Comparison of ENCODE assay signal across 24 mouse cellular contexts in genomic region chr11:97175499-97175898, GRCm38 (mm10). TPM values are rescaled to one million over a fixed set of nuclear protein-coding genes. Genes with fewer than 3 reads are reported as not detected.
DNase-seq lines count a peak whose midpoint lies in the region; ATAC-seq and TF ChIP-seq lines count a peak whose summit lies in the region.
"Had no signal": no experiment of that assay in that cellular context is flagged by ENCODE, and none has a peak within 500 bp of the region (broad histone marks: within the 10 kb centered on the region; RNA-seq: fewer than 3 reads in every experiment).

No protein-coding gene starts in this region.

- H3K4me3 ChIP-seq in cerebellum, adult 2 months (replicated peaks; ENCODE audit: insufficient read depth, low read depth, low read length) = no peak overlapping the region
- H3K4me3 ChIP-seq in kidney, adult 2 months (ENCODE audit: insufficient read depth, low read depth, low read length) = no peak overlapping the region
- H3K4me3 ChIP-seq in liver, postnatal 0 days (ENCODE audit: low read depth, low read length) = no peak overlapping the region
- H3K4me3 ChIP-seq in liver, embryonic 11.5 days (ENCODE audit: low read depth, low read length) = no peak overlapping the region
- H3K4me3 ChIP-seq: forebrain, embryonic 10.5 days; heart, embryonic 13.5 days; limb, embryonic 15.5 days; neural tube, embryonic 15.5 days had no signal

- 0 out of 2 replicates have a peak overlapping the region, but pooled peaks have one; percentile 7 for H3K27ac ChIP-seq in cerebellum, adult 2 months (ENCODE audit: insufficient read depth, low read length)
- H3K27ac ChIP-seq in kidney, adult 2 months (ENCODE audit: insufficient read depth, low read depth, low read length) = no peak overlapping the region
- H3K27ac ChIP-seq in liver, postnatal 0 days (ENCODE audit: low read depth) = no peak overlapping the region
- no peak overlapping the region for H3K27ac ChIP-seq in liver, embryonic 11.5 days (ENCODE audit: low read depth, low read length)
- H3K27ac ChIP-seq: forebrain, embryonic 10.5 days; heart, embryonic 13.5 days; hindbrain, embryonic 14.5 days; limb, embryonic 15.5 days; neural tube, embryonic 15.5 days had no signal

- peaks cover 9% of the 10 kb centered on the region for H3K36me3 ChIP-seq in kidney, adult 2 months (ENCODE audit: control insufficient read depth, insufficient read depth, low read length)
- peaks cover 96% of the 10 kb centered on the region for H3K36me3 ChIP-seq in liver, postnatal 0 days (replicated peaks; ENCODE audit: insufficient read depth, low read length)
- H3K36me3 ChIP-seq in liver, embryonic 11.5 days (ENCODE audit: control insufficient read depth, insufficient read depth, low read length) = peaks cover 81% of the 10 kb centered on the region

- no peak overlapping the region for H3K4me2 ChIP-seq in liver, postnatal 0 days (ENCODE audit: low read depth, low read length)
- H3K4me2 ChIP-seq in liver, embryonic 11.5 days = no peak overlapping the region
- H3K4me2 ChIP-seq: heart, embryonic 13.5 days; hindbrain, embryonic 14.5 days; limb, embryonic 15.5 days; neural tube, embryonic 15.5 days had no signal

- no peaks in the 10 kb centered on the region for H3K27me3 ChIP-seq in cerebellum, adult 2 months (ENCODE audit: control insufficient read depth, insufficient read depth, low read length)
- H3K27me3 ChIP-seq in kidney, adult 2 months (replicated peaks; ENCODE audit: control insufficient read depth, insufficient read depth, low read length) = no peaks in the 10 kb centered on the region
- H3K27me3 ChIP-seq in liver, postnatal 0 days (ENCODE audit: insufficient read depth, low read length) = no peaks in the 10 kb centered on the region
- H3K27me3 ChIP-seq in liver, embryonic 11.5 days (replicated peaks; ENCODE audit: control insufficient read depth, insufficient read depth, low read length) = no peaks in the 10 kb centered on the region
- H3K27me3 ChIP-seq: heart, embryonic 13.5 days; limb, embryonic 15.5 days; neural tube, embryonic 15.5 days had no signal

- no peak overlapping the region for H3K9ac ChIP-seq in liver, postnatal 0 days (replicated peaks)
- no peak overlapping the region for H3K9ac ChIP-seq in liver, embryonic 11.5 days (ENCODE audit: low read depth, low read length)
- H3K9ac ChIP-seq: forebrain, postnatal 0 days; heart, embryonic 13.5 days; hindbrain, embryonic 14.5 days; limb, embryonic 15.5 days; neural tube, embryonic 15.5 days had no signal

- no peaks in the 10 kb centered on the region for H3K9me3 ChIP-seq in liver, postnatal 0 days (ENCODE audit: low read length)
- H3K9me3 ChIP-seq in liver, embryonic 11.5 days (ENCODE audit: control insufficient read depth, low read length) = no peaks in the 10 kb centered on the region
- H3K9me3 ChIP-seq: forebrain, embryonic 10.5 days; G1E; heart, embryonic 13.5 days; limb, embryonic 15.5 days; neural tube, embryonic 15.5 days had no signal

- TF ChIP-seq CTCF in cerebellum, adult 2 months (IDR thresholded peaks at IDR 0.05; ENCODE audit: borderline replicate concordance, insufficient read depth, low read depth, low read length) = peak; percentile 33; the same call in 1 of the 2 replicates
- TF ChIP-seq CTCF in kidney, adult 2 months (conservative IDR thresholded peaks at IDR 0.05; ENCODE audit: insufficient read depth, insufficient read length, low read depth, low read length) = peak; percentile 16; the same call in 1 of the 2 replicates
- TF ChIP-seq CTCF in liver, postnatal 0 days (IDR thresholded peaks at IDR 0.05; ENCODE audit: low read depth) = 0 out of 2 replicates have a peak, but pooled peaks have one; percentile 3

- peaks cover 9% of the 10 kb centered on the region for H3K4me1 ChIP-seq in cerebellum, adult 2 months (ENCODE audit: control insufficient read depth, insufficient read depth, low read length)
- H3K4me1 ChIP-seq in kidney, adult 2 months (ENCODE audit: control insufficient read depth, insufficient read depth, low read length) = no peaks in the 10 kb centered on the region
- H3K4me1 ChIP-seq in liver, postnatal 0 days (ENCODE audit: insufficient read depth) = 0 out of 2 replicates have a peak, but pooled peaks cover 2% of the 10 kb centered on the region
- H3K4me1 ChIP-seq in liver, embryonic 11.5 days (replicated peaks; ENCODE audit: control insufficient read depth, insufficient read depth, low read length) = no peaks in the 10 kb centered on the region
- H3K4me1 ChIP-seq: forebrain, embryonic 10.5 days; limb, embryonic 15.5 days; neural tube, embryonic 15.5 days had no signal

- no peak for TF ChIP-seq EP300 in liver, postnatal 0 days (IDR thresholded peaks at IDR 0.05; ENCODE audit: low read depth)

- ATAC-seq in liver, postnatal 0 days = no peak
- no peak for ATAC-seq in liver, embryonic 11.5 days (replicated peaks; ENCODE audit: low FRiP score)
- ATAC-seq: activated CD4-positive, CD25-positive, alpha-beta regulatory T cell, adult 4 months; forebrain, postnatal 0 days; midbrain, embryonic 16.5 days had no signal

- TF ChIP-seq POLR2A in cerebellum, adult 2 months (IDR thresholded peaks at IDR 0.05; ENCODE audit: borderline replicate concordance, insufficient read depth, low read length) = no peak
- TF ChIP-seq POLR2A in kidney, adult 2 months (IDR thresholded peaks at IDR 0.05; ENCODE audit: low read depth, low read length) = no peak

- 50% methylated on average over 7 of the region's 7 CpGs for WGBS in cerebellum, adult 2 months
- 89% methylated on average over 7 of the region's 7 CpGs for WGBS in kidney, adult 2 months
- WGBS in liver, postnatal 0 days (ENCODE audit: insufficient replicate concordance) = 92% methylated on average over 7 of the region's 7 CpGs
- WGBS in liver, embryonic 11.5 days = 93% methylated on average over 7 of the region's 7 CpGs

- peak; percentile 63 to 74 for DNase-seq in cerebellum, adult 2 months
- no peak for DNase-seq in cerebellum, postnatal 14 days
- no peak for DNase-seq in kidney, adult 2 months
- no peak for DNase-seq in kidney, adult 18-20 months
- no peak for DNase-seq in liver, postnatal 0 days
- DNase-seq in liver, embryonic 11.5 days (ENCODE audit: low spot score) = no peak
- peak; percentile 65 for DNase-seq in telencephalon, adult 2 months (ENCODE audit: low read depth, low spot score)
- DNase-seq in thymus, postnatal 0 days (ENCODE audit: low spot score) = no peak
- DNase-seq: adrenal gland, postnatal 10 days; cerebellum, adult 11-12 months; forebrain, postnatal 0 days; gastrocnemius, postnatal 10 days; heart, adult 18-20 months; kidney, postnatal 36 days; lung, adult 2 months; lung, postnatal 36 days had no signal

RNA-seq across cellular contexts. Expression of gene Kpnb1, which starts 12.2 kb away (rescaled TPM):
- polyA plus RNA-seq in cerebellum, adult 2 months (2012; rRNA removed) = 82.0 and 83.9 TPM in 2 replicates
- polyA plus RNA-seq in kidney, adult 2 months (2012; rRNA removed) = 22.3 and 25.6 TPM in 2 replicates
- 12.1 and 12.3 TPM in 2 replicates for polyA plus RNA-seq in liver, postnatal 0 days (2015; fragmentation: Nextera tagmentation; extraction: Ambion mirVana)
- 78.9 and 84.4 TPM in 2 replicates for polyA plus RNA-seq in liver, embryonic 11.5 days (2014; fragmentation: Nextera tagmentation; extraction: Ambion mirVana)
- 37.0 and 39.8 TPM in 2 replicates for polyA plus RNA-seq in thymus, postnatal 0 days (2015; fragmentation: Nextera tagmentation; extraction: Ambion mirVana)

RNA-seq across cellular contexts. Expression of gene Tbkbp1, which starts 24.2 kb away (rescaled TPM):
- 94.3 and 97.7 TPM in 2 replicates for polyA plus RNA-seq in cerebellum, adult 2 months (2012; rRNA removed)
- polyA plus RNA-seq in kidney, adult 2 months (2012; rRNA removed) = 10.4 and 12.1 TPM in 2 replicates
- polyA plus RNA-seq in liver, postnatal 0 days (2015; fragmentation: Nextera tagmentation; extraction: Ambion mirVana) = 1.6 and 1.8 TPM in 2 replicates
- polyA plus RNA-seq in liver, embryonic 11.5 days (2014; fragmentation: Nextera tagmentation; extraction: Ambion mirVana) = 5.4 and 5.5 TPM in 2 replicates
- 0.82 and 0.98 TPM in 2 replicates for polyA plus RNA-seq in thymus, postnatal 0 days (2015; fragmentation: Nextera tagmentation; extraction: Ambion mirVana)

Comparison
In these comparisons a context has a peak if more than half of its experiments do, and no peak if none do; other contexts are left out.
1. DNase-seq: peak in cerebellum, adult 2 months (2 of 2) and telencephalon, adult 2 months (single experiment); none in cerebellum, postnatal 14 days (0 of 2), kidney, adult 2 months (single experiment), kidney, adult 18-20 months (single experiment), liver, postnatal 0 days (single experiment), liver, embryonic 11.5 days (single experiment) and thymus, postnatal 0 days (single experiment).
2. Peak in every context shown above with its lines, with median percentiles within 50 percentile points of each other: CTCF ChIP-seq.